Mouse (Mus musculus): ENCODE data around the gene Mrpl4. TPM values are rescaled to one million over a fixed set of nuclear protein-coding genes. Genes with fewer than 3 reads are reported as not detected.

Mrpl4 gene
- total RNA-seq, 4 experiments from 2014 or later = 53.7 to 58.9 (median 55.7) TPM

GRCm38 (mm10) chr9:21016331-21017176 lies 14.0 kb downstream of the Mrpl4 start:
- no peak for DNase-seq (ENCODE audit: low spot score in 2 of 2)

- DNase-seq (ENCODE audit: low spot score in 2 of 2) = no peak
These were observed 14.6 kb downstream of the Mrpl4 start for GRCm38 (mm10) chr9:21017177-21017575.

GRCm38 (mm10) chr9:21018600-21018999 lies 16.1 kb downstream of the Mrpl4 start:
- DNase-seq (ENCODE audit: low spot score in 2 of 2) = no peak

GRCm38 (mm10) chr9:21021363-21021762 lies 18.8 kb downstream of the Mrpl4 start:
- no peak for DNase-seq (ENCODE audit: low spot score in 2 of 2)

- no peak for DNase-seq (ENCODE audit: low spot score in 2 of 2)
These were observed 19.8 kb downstream of the Mrpl4 start for GRCm38 (mm10) chr9:21022288-21022687.

- DNase-seq (ENCODE audit: low spot score in 2 of 2) = no peak
These were observed 20.2 kb downstream of the Mrpl4 start for GRCm38 (mm10) chr9:21022726-21023125.

- DNase-seq (ENCODE audit: low spot score in 2 of 2) = no peak
These were observed 22.8 kb downstream of the Mrpl4 start for GRCm38 (mm10) chr9:21025258-21025810.

GRCm38 (mm10) chr9:21026849-21027248 lies 24.3 kb downstream of the Mrpl4 start:
- DNase-seq (ENCODE audit: low spot score in 2 of 2) = no peak

GRCm38 (mm10) chr9:21027774-21028290 lies 25.3 kb downstream of the Mrpl4 start:
- no peak for DNase-seq (ENCODE audit: low spot score in 2 of 2)

- DNase-seq (ENCODE audit: low spot score in 2 of 2) = no peak
These were observed 26.1 kb downstream of the Mrpl4 start for GRCm38 (mm10) chr9:21028560-21029110.

- peak; percentile 76 to 77 for DNase-seq (ENCODE audit: low spot score in 2 of 2)
These were observed 26.9 kb downstream of the Mrpl4 start, which contains the start of gene Icam4 for GRCm38 (mm10) chr9:21029291-21030054. Gene Icam4, plus strand, starts transcription at chr9:21029373.

GRCm38 (mm10) chr9:21030055-21030600 lies 27.6 kb downstream of the Mrpl4 start:
- DNase-seq (ENCODE audit: low spot score in 2 of 2) = no peak

GRCm38 (mm10) chr9:21030781-21031250 lies 28.3 kb downstream of the Mrpl4 start:
- peak; percentile 82 to 83 for DNase-seq (ENCODE audit: low spot score in 2 of 2)

GRCm38 (mm10) chr9:21031251-21031895 lies 28.8 kb downstream of the Mrpl4 start:
- DNase-seq (ENCODE audit: low spot score in 2 of 2) = peak in 1 of 2 experiments; percentile 65

GRCm38 (mm10) chr9:21031896-21032351 lies 29.4 kb downstream of the Mrpl4 start, which contains the start of gene Icam5:
Gene Icam5, plus strand, starts transcription at chr9:21032073.
- no peak for DNase-seq (ENCODE audit: low spot score in 2 of 2)

GRCm38 (mm10) chr9:21032491-21032890 lies 30.0 kb downstream of the Mrpl4 start:
- DNase-seq (ENCODE audit: low spot score in 2 of 2) = no peak

- DNase-seq (ENCODE audit: low spot score in 2 of 2) = peak; percentile 80 to 82
These were observed 30.6 kb downstream of the Mrpl4 start for GRCm38 (mm10) chr9:21033136-21033535.

- no peak for DNase-seq (ENCODE audit: low spot score in 2 of 2)
These were observed 32.0 kb downstream of the Mrpl4 start for GRCm38 (mm10) chr9:21034481-21035085.

GRCm38 (mm10) chr9:21035586-21035985 lies 33.0 kb downstream of the Mrpl4 start:
- DNase-seq (ENCODE audit: low spot score in 2 of 2) = no peak

- no peak for DNase-seq (ENCODE audit: low spot score in 2 of 2)
These were observed 33.6 kb downstream of the Mrpl4 start for GRCm38 (mm10) chr9:21036161-21036560.
